Mouse (Mus musculus) limb, embryonic 15.5 days (tissue): ENCODE measurements at regions not wholly inside any gene's neighbourhood (a gene's known extent, or its start where the extent isn't known, plus 50 kb on each side); places are given as distances from the start of the nearest gene placed in this dataset.

Experiments used
- ATAC-seq: fragments of 200-750 bp; cut with Nextera tagmentation; 2 replicates; pipeline ENCODE4 v1.8.0; 2017; ENCODE audit warnings: low read depth, moderate TSS enrichment; ENCODE audit not compliant: insufficient number of reproducible peaks, low FRiP score, low TSS enrichment
- H3K27ac ChIP-seq: fragments of 300-500 bp; sonication (generic); 2 replicates; pipeline ENCODE4 v1.5.1; 2015; ENCODE audit warnings: moderate library complexity, mild to moderate bottlenecking, inconsistent platforms
- H3K27me3 ChIP-seq: fragments of 300-500 bp; sonication (generic); 2 replicates; pipeline ENCODE4 v1.6.1; 2015; ENCODE audit warnings: inconsistent platforms
- H3K36me3 ChIP-seq: fragments of 300-500 bp; sonication (generic); 2 replicates; pipeline ENCODE4 v1.6.1; 2015; ENCODE audit warnings: inconsistent platforms
- H3K4me1 ChIP-seq: fragments of 300-500 bp; sonication (generic); 2 replicates; pipeline ENCODE4 v1.6.1; 2015; ENCODE audit warnings: inconsistent platforms
- H3K4me2 ChIP-seq: fragments of 300-500 bp; sonication (generic); 2 replicates; pipeline ENCODE4 v1.6.1; 2015; ENCODE audit warnings: mild to moderate bottlenecking, inconsistent platforms
- H3K4me3 ChIP-seq: fragments of 300-500 bp; sonication (generic); 2 replicates; pipeline ENCODE4 v1.5.1; 2015; ENCODE audit warnings: mild to moderate bottlenecking, inconsistent platforms
- H3K9ac ChIP-seq: fragments of 300-500 bp; sonication (generic); 2 replicates; pipeline ENCODE4 v1.6.1; 2015; ENCODE audit warnings: inconsistent platforms
- H3K9me3 ChIP-seq: fragments of 300-500 bp; sonication (generic); 2 replicates; pipeline ENCODE4 v1.6.1; 2016; ENCODE audit warnings: inconsistent platforms
- WGBS: fragments of 180-500 bp; shearing (Covaris S2); methylation state at CpG from one replicate; pipeline ENCODE4 v1.1.7; 2015; 5-methylcytosine and 5-hydroxymethylcytosine counted together

DNA sequence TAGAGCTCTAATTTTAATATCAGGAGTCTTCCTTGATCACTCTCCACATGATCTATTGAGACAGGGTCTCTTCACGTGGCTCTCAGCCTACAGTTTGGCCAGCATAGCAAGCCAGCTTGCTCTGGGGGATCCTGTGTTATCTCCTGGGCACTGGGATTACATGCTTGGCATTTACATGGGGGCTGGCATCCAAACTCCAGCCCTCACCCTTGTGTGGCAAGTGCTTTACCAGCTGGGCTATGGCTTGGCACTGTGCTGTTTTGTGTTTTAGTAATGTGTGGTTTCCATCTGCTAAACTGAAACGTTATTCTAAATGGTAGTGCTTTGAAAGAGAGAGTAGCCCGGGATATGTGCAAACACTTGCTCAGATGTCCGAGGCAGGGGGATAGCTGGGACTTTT, 251.5 kb upstream of the Hnrnpa3 start:
- H3K4me2 ChIP-seq: no peak overlapping the region
- H3K27me3 ChIP-seq: no peaks in the 10 kb centered on the region
- H3K4me3 ChIP-seq: no peak overlapping the region
- H3K27ac ChIP-seq: no peak overlapping the region
- ATAC-seq: no peak
- no peaks in the 10 kb centered on the region for H3K36me3 ChIP-seq
- H3K4me1 ChIP-seq: peaks cover 22% of the 10 kb centered on the region
- 40% methylated on average over 4 of the region's 4 CpGs for WGBS
- no peaks in the 10 kb centered on the region for H3K9me3 ChIP-seq
- H3K9ac ChIP-seq: no peak overlapping the region

DNA sequence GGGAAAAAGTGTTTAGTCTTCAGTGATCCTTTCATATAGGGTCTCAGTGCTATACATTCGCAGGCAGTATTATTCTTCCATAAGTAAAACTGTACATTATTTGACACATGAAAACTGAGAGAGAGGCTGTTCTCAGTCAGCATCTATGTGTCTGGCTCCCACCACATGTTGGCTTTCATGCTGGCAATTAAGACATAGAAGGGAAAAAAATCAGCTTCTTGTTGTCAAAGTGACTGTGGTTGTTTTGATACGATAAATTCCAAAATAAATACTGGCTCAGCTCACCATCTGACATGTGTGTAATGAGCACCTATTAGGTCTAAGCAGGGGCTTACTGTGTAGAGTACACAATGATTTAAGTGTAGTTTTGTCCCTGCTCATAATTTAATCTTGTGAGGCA, 251.0 kb upstream of the Hnrnpa3 start:
- Histone ChIP-seq H3K9ac (no peak overlapping the region), H3K4me2 (no peak overlapping the region), H3K4me1 (peaks cover 22% of the 10 kb centered on the region), H3K9me3 (no peaks in the 10 kb centered on the region), H3K4me3 (no peak overlapping the region), H3K27me3 (no peaks in the 10 kb centered on the region), H3K36me3 (no peaks in the 10 kb centered on the region), H3K27ac (no peak overlapping the region)
- no peak for ATAC-seq
- 71% methylated on average over 2 of the region's 2 CpGs for WGBS

DNA sequence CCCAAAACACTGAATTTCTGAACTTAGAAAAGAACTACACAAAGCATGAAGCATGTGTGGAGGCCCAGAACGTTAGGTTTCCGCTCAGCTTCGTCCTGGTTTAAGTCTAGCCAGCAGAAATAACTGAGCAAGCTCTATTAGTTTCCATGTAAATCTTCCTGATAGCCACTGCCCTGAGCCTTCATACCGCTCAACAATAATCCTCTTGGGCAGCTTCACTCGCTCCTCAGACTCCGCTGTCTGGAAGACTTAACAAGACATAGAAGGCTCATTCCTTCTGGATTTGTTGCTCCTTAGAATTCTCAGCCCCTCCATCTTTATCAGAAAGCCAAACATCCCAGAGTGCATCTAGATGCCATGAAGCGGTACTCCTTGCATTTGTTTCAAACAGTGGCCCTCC, 249.3 kb upstream of the Hnrnpa3 start:
- Histone ChIP-seq H3K9ac (no peak overlapping the region), H3K4me3 (no peak overlapping the region), H3K4me1 (peaks cover 18% of the 10 kb centered on the region), H3K4me2 (no peak overlapping the region), H3K27ac (no peak overlapping the region), H3K9me3 (no peaks in the 10 kb centered on the region), H3K36me3 (no peaks in the 10 kb centered on the region), H3K27me3 (no peaks in the 10 kb centered on the region)
- 87% methylated on average over 7 of the region's 7 CpGs for WGBS
- no peak for ATAC-seq

DNA sequence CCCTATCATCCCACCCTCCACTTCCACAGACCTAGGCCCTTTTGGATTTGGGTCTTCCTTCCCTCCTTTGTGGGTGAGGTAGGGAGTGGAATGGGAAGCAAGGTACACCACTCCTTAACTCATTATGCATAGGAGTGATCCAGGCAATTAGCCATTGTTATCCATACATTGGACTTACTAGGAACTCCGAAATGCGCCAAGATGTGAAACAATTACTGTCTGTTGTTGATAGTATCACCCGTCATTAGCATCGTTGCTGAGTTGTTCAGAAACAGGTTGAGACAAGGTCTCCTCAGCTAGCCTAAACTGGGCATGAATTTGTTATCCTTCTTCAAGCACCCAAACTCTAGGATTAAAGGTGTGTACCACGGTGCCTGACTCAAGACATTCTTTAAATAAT, 246.3 kb upstream of the Hnrnpa3 start:
- 77% methylated on average over 5 of the region's 5 CpGs for WGBS
- H3K36me3 ChIP-seq: no peaks in the 10 kb centered on the region
- no peaks in the 10 kb centered on the region for H3K27me3 ChIP-seq
- H3K4me3 ChIP-seq: no peak overlapping the region
- H3K9ac ChIP-seq: no peak overlapping the region
- no peak overlapping the region for H3K4me2 ChIP-seq
- no peak overlapping the region for H3K27ac ChIP-seq
- no peaks in the 10 kb centered on the region for H3K9me3 ChIP-seq
- no peaks in the 10 kb centered on the region for H3K4me1 ChIP-seq
- no peak for ATAC-seq

DNA sequence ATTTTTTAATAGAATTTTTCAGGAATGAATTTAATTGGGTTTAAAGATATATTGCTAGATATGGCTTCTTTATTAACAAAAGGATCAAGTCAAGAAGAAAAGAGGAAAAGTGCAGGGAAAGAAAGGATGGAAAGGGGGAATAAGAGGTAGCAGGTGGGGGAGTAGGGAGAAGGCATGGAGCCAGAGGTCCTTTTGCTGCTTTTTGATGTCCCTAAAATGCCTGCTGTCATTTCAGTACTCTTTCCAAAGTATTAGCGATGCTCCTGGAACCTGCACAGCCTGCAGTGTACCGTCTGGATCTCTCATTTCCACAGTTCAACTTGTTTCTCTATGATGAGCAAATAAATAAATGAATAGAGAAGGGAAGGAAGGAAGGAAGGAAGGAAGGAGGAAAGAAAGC, 240.4 kb upstream of the Hnrnpa3 start:
- no peaks in the 10 kb centered on the region for H3K36me3 ChIP-seq
- 83% methylated on average over 2 of the region's 2 CpGs for WGBS
- no peak overlapping the region for H3K4me3 ChIP-seq
- H3K4me1 ChIP-seq: peaks cover 8% of the 10 kb centered on the region
- H3K9me3 ChIP-seq: no peaks in the 10 kb centered on the region
- no peak for ATAC-seq
- H3K9ac ChIP-seq: no peak overlapping the region
- peaks cover 6% of the 10 kb centered on the region for H3K27me3 ChIP-seq
- H3K4me2 ChIP-seq: no peak overlapping the region
- no peak overlapping the region for H3K27ac ChIP-seq

DNA sequence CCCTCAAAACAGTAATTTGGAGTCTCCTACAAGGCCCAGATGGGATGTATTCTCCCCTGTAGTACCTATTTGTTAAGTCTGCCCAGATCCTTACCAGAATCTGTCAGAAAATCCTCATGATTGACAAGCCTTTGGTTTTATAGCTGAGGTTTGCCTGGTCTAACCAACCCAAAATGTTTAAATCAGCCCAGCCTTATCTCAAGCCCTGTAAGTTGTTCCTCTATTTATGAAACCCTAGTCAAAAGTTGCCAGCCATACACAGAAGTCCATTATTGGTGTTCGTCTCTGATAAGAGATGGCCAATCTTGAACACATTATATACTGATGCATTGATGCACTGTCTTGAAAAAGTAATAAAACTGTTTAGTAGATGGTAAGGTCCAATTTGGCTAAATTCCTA, 239.9 kb upstream of the Hnrnpa3 start:
- WGBS: 91% methylated on average over 1 of the region's 1 CpGs
- H3K27ac ChIP-seq: no peak overlapping the region
- H3K9me3 ChIP-seq: no peaks in the 10 kb centered on the region
- no peak for ATAC-seq
- H3K4me1 ChIP-seq: peaks cover 12% of the 10 kb centered on the region
- peaks cover 10% of the 10 kb centered on the region for H3K27me3 ChIP-seq
- no peak overlapping the region for H3K4me3 ChIP-seq
- no peak overlapping the region for H3K4me2 ChIP-seq
- H3K9ac ChIP-seq: no peak overlapping the region
- no peaks in the 10 kb centered on the region for H3K36me3 ChIP-seq

DNA sequence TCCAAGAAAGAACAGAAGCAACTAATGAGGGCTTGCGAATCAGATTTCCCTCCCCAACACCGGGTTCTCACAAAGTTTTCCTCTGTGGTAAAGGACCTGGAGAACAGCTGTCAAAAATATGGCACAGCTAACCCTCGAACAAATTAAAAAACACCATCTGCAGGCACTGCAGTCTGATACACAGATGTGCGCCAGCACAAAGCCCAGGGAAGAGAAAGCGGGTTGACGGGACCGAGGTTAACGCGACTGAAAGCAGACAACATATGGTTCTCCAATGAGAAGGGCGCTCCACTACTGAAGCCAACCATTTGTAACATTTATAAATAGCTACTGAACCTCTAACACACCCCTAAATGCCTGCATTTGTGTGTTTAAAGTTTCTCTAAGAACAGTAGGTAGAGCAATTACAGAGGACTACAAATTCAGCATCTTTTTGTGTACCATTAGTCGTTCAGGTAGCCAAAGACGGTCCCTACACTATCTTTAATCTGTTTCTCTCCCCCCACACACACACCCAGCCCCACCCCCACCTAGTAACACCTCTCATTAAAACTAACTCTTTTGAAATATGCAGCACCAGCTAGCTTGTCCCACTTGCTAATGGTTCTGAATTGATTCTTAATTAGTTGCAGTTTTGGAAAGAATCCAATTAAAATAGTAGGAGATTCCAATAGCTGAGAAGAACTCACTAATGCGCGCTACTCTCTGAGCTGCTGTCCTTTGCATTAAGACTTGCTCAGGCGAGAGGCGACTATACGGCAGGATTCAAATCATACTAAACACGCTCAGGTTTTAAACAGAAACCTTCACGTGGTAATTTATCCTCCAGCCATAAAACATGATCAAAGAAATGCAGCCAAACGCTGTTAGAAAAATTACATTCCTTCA, 236.0 kb upstream of the Hnrnpa3 start:
- WGBS: 23% methylated on average over 20 of the region's 20 CpGs
- H3K27me3 ChIP-seq: peaks cover 19% of the 10 kb centered on the region
- H3K9me3 ChIP-seq: no peaks in the 10 kb centered on the region
- ATAC-seq: no peak
- no peaks in the 10 kb centered on the region for H3K36me3 ChIP-seq
- H3K4me1 ChIP-seq: peaks cover 12% of the 10 kb centered on the region
- H3K4me3 ChIP-seq: no peak overlapping the region
- H3K27ac ChIP-seq: no peak overlapping the region
- peak overlapping the region; percentile 26 for H3K4me2 ChIP-seq
- H3K9ac ChIP-seq: no peak overlapping the region

DNA sequence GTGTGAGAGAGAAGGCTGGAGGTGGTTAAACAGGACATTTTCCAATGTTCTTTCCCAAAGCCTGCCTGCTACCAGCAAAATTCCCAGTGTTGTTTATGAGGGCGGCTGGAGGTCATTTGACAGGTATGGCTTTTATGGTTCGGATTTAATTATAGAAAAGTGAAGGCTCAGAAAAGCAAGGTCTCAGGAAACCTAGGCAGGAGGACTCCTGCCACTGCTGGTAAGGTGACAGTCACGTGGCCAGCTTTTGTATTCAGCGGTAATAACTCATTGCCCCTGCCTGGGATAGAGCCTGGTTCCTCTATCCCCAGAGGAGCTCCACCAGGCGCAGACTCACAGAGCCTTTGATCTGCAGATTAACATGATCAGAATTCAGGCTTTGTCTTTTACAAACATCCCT, 235.2 kb upstream of the Hnrnpa3 start:
- Histone ChIP-seq H3K9me3 (no peaks in the 10 kb centered on the region), H3K4me3 (no peak overlapping the region), H3K4me1 (peaks cover 12% of the 10 kb centered on the region), H3K9ac (no peak overlapping the region), H3K27ac (no peak overlapping the region), H3K36me3 (no peaks in the 10 kb centered on the region), H3K27me3 (peaks cover 19% of the 10 kb centered on the region), H3K4me2 (no peak overlapping the region)
- WGBS: 8% methylated on average over 5 of the region's 5 CpGs
- no peak for ATAC-seq

DNA sequence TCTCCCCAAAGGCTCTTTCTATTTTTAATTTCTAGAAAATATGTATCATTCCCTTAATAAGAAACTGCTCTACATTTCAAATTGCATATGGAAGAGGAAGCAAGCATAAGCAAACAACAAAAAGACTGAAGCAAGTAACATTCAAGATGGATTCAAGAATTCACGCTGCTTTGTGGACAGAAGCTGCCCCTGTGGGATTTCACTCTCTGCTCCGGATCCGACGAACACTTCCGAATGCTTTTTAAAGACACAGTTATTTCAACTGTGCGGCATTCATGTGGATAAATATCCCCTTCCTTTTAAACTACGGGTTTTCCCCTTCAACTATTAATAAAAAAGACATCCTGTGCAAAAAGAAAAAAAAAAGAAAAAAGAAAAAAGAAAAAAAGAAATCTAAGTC, 234.7 kb upstream of the Hnrnpa3 start:
- 22% methylated on average over 7 of the region's 7 CpGs for WGBS
- Histone ChIP-seq H3K4me3 (no peak overlapping the region), H3K27me3 (peaks cover 19% of the 10 kb centered on the region), H3K27ac (no peak overlapping the region), H3K4me1 (peaks cover 12% of the 10 kb centered on the region), H3K4me2 (no peak overlapping the region), H3K9me3 (no peaks in the 10 kb centered on the region), H3K9ac (no peak overlapping the region), H3K36me3 (no peaks in the 10 kb centered on the region)
- ATAC-seq: no peak

DNA sequence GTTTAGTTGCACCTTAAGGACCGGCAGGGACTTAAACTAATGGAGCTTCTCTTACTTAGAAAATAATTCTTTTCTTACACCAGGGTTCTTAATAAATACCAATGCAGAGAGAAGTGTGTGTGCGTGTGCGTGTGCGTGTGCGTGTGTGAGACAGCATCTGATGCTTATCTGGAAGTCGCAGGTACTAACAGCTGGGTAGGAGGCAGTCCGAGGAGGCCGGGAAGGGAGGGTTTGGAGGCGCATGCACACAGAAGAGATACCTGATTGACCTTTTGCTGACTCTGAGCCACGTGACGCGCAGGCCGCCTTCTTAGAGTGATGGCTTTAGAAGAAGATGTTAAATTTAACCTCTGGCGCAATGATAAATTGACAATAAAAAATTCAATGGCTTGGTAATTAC, 234.2 kb upstream of the Hnrnpa3 start:
- Histone ChIP-seq H3K4me3 (no peak overlapping the region), H3K4me1 (peaks cover 12% of the 10 kb centered on the region), H3K9ac (no peak overlapping the region), H3K9me3 (no peaks in the 10 kb centered on the region), H3K27me3 (peaks cover 19% of the 10 kb centered on the region), H3K27ac (no peak overlapping the region), H3K4me2 (no peak overlapping the region), H3K36me3 (no peaks in the 10 kb centered on the region)
- 46% methylated on average over 14 of the region's 14 CpGs for WGBS
- no peak for ATAC-seq

DNA sequence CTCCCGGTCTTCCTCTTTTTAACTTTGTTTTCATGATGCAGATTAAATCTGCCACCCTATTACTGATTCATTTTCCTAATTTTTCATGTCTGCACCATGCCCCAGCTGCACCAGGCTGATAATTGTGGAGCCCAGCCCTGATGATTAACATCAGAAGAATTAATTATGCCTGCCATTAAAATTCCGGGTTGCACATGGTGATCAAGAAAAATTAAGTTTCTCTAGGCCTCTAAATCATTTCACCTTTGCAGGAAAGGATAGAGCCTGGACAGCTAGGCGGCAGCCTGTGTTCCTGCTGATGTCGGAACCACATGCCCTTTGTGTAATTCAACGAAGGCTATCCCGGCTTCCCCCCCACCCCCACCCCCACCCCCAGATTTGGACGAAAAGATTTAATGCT, 233.7 kb upstream of the Hnrnpa3 start:
- H3K27me3 ChIP-seq: peaks cover 19% of the 10 kb centered on the region
- H3K9ac ChIP-seq: no peak overlapping the region
- H3K27ac ChIP-seq: no peak overlapping the region
- H3K36me3 ChIP-seq: no peaks in the 10 kb centered on the region
- WGBS: 22% methylated on average over 7 of the region's 7 CpGs
- peaks cover 12% of the 10 kb centered on the region for H3K4me1 ChIP-seq
- H3K9me3 ChIP-seq: no peaks in the 10 kb centered on the region
- no peak for ATAC-seq
- no peak overlapping the region for H3K4me2 ChIP-seq
- no peak overlapping the region for H3K4me3 ChIP-seq

DNA sequence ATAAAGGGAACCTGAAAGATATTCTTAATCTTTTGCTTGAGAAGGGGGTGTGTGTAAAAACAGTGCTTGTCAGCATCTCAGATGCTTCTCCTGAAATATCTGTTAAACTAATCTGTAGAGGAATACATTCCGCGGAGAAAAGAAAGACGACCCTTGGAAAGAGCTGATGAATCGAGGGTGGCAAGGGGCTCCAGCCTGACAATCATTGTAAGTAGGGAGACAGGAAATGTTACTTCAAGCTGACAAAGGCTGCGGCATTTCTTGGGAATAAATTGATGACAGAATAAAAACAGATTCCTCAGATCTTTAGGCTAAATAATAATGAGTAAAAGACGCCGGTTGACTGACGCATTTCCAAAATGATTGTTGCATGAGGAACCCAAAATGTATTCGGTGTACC, 233.3 kb upstream of the Hnrnpa3 start:
- Histone ChIP-seq H3K4me1 (peaks cover 12% of the 10 kb centered on the region), H3K36me3 (no peaks in the 10 kb centered on the region), H3K4me2 (no peak overlapping the region), H3K27me3 (peaks cover 19% of the 10 kb centered on the region), H3K27ac (no peak overlapping the region), H3K9ac (no peak overlapping the region), H3K4me3 (no peak overlapping the region), H3K9me3 (no peaks in the 10 kb centered on the region)
- 49% methylated on average over 9 of the region's 9 CpGs for WGBS
- ATAC-seq: no peak
